Mouse (Mus musculus) liver, adult 2 months (tissue): ENCODE measurements around the gene BC028528. TPM values are rescaled to one million over a fixed set of nuclear protein-coding genes. Genes with fewer than 3 reads are reported as not detected.
"Not testable (repeated sequence)": the region's sequence is repeated elsewhere in the genome, so short reads cannot be mapped to it uniquely, and the experiment has no call there.

Experiments used
- DNase-seq: peaks from one replicate; pipeline ENCODE4 v3.0.0-alpha.2; 2011; ENCODE audit warnings: low read depth, low spot score; ENCODE audit errors: extremely low read depth
- H3K27ac ChIP-seq: fragments of 200-500 bp; replicated peaks from 2 replicates; pipeline ENCODE4 v1.5.1; 2012; ENCODE audit warnings: low read depth, mild to moderate bottlenecking, control low read depth, inconsistent platforms, low read length; ENCODE audit not compliant: insufficient read depth
- H3K27me3 ChIP-seq: fragments of 200-500 bp; 2 replicates; pipeline ENCODE4 v1.6.1; 2012; ENCODE audit warnings: mild to moderate bottlenecking, moderate library complexity, low read length, inconsistent platforms; ENCODE audit not compliant: control insufficient read depth, insufficient read depth
- H3K36me3 ChIP-seq: fragments of 200-500 bp; 2 replicates; pipeline ENCODE4 v1.6.1; 2012; ENCODE audit warnings: low read length, inconsistent platforms; ENCODE audit not compliant: control insufficient read depth, insufficient read depth
- H3K4me1 ChIP-seq: fragments of 200-500 bp; 2 replicates; pipeline ENCODE4 v1.6.1; 2011; ENCODE audit warnings: low read length; ENCODE audit not compliant: control insufficient read depth, insufficient read depth
- H3K4me3 ChIP-seq: fragments of 200-500 bp; 2 replicates; pipeline ENCODE4 v1.5.1; 2011; ENCODE audit warnings: low read depth, mild to moderate bottlenecking, control low read depth, low read length, moderate library complexity; ENCODE audit not compliant: insufficient read depth
- H3K79me2 ChIP-seq: fragments of 200-500 bp; 2 replicates; pipeline ENCODE4 v1.6.1; 2012; ENCODE audit warnings: inconsistent platforms, mild to moderate bottlenecking, low read length, moderate library complexity; ENCODE audit not compliant: control insufficient read depth, insufficient read depth
- H3K9ac ChIP-seq: fragments of 200-500 bp; 2 replicates; pipeline ENCODE4 v1.6.1; 2012; ENCODE audit warnings: low read depth, mild to moderate bottlenecking, control low read depth, inconsistent platforms, low read length
- CTCF ChIP-seq: fragments of 200-500 bp; IDR thresholded peaks from 2 replicates; pipeline ENCODE4 v1.5.1; 2011; ENCODE audit warnings: low read depth, low read length, control low read depth
- POLR2A ChIP-seq: fragments of 200-500 bp; IDR thresholded peaks from 2 replicates; pipeline ENCODE4 v1.6.1; 2011; ENCODE audit warnings: low read length, control low read depth; ENCODE audit not compliant: insufficient read depth; ENCODE audit errors: extremely low read depth
- WGBS: fragments of 180-500 bp; shearing (Covaris S2); methylation state at CpG from one replicate; pipeline ENCODE4 v1.1.7; 2018; 5-methylcytosine and 5-hydroxymethylcytosine counted together
- polyA plus RNA-seq: library from polyadenylated mRNA; depleted of rRNA; stranded (reverse); fragments of >200 nt; gene quantifications from 2 replicates; pipeline ENCODE4 v1.2.3, GENCODE M21; 2012
- total RNA-seq: library from RNA; depleted of rRNA; stranded (reverse); fragments of >200 nt; gene quantifications from 2 replicates; pipeline ENCODE4 v1.2.3, GENCODE M21; 2014

BC028528 gene
- total and polyA plus RNA-seq, 2 experiments: 0.98 to 5.3 TPM

DNA sequence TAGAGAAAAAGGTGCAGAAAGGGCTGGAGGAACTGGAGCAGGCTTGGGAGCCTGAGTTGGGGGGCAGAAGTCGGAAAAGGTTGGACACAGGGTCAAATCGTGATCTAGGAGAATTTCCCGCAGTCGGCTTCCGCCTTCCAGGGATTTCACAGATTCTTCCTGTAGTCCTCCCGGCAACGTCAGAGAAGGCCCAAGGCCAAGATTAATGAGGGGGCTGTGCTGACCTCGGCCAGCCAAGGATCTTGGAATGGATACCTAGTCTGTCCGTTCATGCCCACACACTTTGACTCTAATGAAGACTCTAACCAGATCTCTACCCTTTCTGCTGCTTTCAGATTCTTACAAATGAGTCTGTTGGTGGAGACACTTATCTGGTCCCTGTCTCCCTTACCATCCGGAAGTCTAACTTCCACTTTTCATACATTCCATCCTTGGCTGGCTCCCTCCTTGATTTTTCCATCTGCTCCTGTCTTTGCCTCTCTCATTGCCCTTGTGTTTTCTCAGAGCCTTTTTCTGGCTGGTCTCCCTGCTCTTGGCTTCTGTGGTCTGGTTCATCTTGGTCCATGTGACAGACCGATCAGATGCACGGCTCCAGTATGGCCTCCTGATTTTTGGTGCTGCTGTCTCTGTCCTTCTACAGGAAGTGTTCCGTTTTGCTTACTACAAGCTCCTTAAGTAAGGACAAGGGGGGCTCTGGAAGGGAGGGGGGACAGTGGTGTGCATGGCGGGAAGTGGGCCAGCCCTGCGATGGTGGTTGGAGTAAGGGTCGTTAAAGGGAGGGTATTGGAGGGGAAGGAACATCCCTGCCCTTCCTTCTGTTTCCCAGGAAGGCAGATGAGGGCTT, 2.7 kb upstream of the BC028528 start:
- Histone ChIP-seq H3K4me1 (peaks cover 8% of the 10 kb centered on the region), H3K9ac (peak overlapping the region; percentile 92), H3K27ac (peak overlapping the region; percentile 98), H3K79me2 (no peaks in the 10 kb centered on the region), H3K4me3 (peak overlapping the region; percentile 84), H3K36me3 (no peaks in the 10 kb centered on the region; the same call in 1 of the 2 replicates), H3K27me3 (no peaks in the 10 kb centered on the region)
- WGBS: 5% methylated on average over 16 of the region's 16 CpGs
- TF ChIP-seq CTCF (no peak), POLR2A (no peak)
- peak; percentile 51 for DNase-seq

- Histone ChIP-seq H3K4me3 (peak within 1 kb of the TSS; percentile 84), H3K9ac (peak within 1 kb of the TSS; percentile 92), H3K27ac (peak within 1 kb of the TSS; percentile 98)
- whole genome bisulfite sequencing: under 1% methylated on average over 32 of the region's 43 CpGs
- DNase-seq: peak; percentile 96
- not testable (repeated sequence) for H3K79me2 ChIP-seq, H3K4me1 ChIP-seq, H3K27me3 ChIP-seq, H3K36me3 ChIP-seq
Measured at GRCm38 (mm10) chr3:95893606-95894316, 2.0 kb upstream of the BC028528 start, which contains the start of gene Aph1a. Aph1a (plus strand) TSS chr3:95893969.

- 36% methylated on average over 7 of the region's 7 CpGs for whole genome bisulfite sequencing
- no peaks in the 10 kb centered on the region for H3K27me3 ChIP-seq
- no peak for TF ChIP-seq POLR2A
- no peak for TF ChIP-seq CTCF
- no peak for DNase-seq
- H3K79me2 ChIP-seq: no peaks in the 10 kb centered on the region
- H3K4me3 ChIP-seq: peak overlapping the region; percentile 13; the same call in 1 of the 2 replicates
- peaks cover 8% of the 10 kb centered on the region for H3K4me1 ChIP-seq
- peak overlapping the region; percentile 4; the same call in 1 of the 2 replicates for H3K27ac ChIP-seq
- no peak overlapping the region for H3K9ac ChIP-seq
- H3K36me3 ChIP-seq: no peaks in the 10 kb centered on the region; the same call in 1 of the 2 replicates
Measured at GRCm38 (mm10) chr3:95893126-95893525, 1.3 kb upstream of the BC028528 start.

GRCm38 (mm10) chr3:95892066-95893052, 554 bp upstream of the BC028528 start:
- H3K4me3 ChIP-seq: no peak overlapping the region
- H3K36me3 ChIP-seq: no peaks in the 10 kb centered on the region; the same call in 1 of the 2 replicates
- no peak for DNase-seq
- 66% methylated on average over 11 of the region's 11 CpGs for WGBS
- TF ChIP-seq POLR2A (no peak), CTCF (no peak)
- no peaks in the 10 kb centered on the region for H3K27me3 ChIP-seq
- H3K9ac ChIP-seq: no peak overlapping the region
- H3K79me2 ChIP-seq: no peaks in the 10 kb centered on the region
- H3K4me1 ChIP-seq: peaks cover 11% of the 10 kb centered on the region
- H3K27ac ChIP-seq: no peak overlapping the region

DNA sequence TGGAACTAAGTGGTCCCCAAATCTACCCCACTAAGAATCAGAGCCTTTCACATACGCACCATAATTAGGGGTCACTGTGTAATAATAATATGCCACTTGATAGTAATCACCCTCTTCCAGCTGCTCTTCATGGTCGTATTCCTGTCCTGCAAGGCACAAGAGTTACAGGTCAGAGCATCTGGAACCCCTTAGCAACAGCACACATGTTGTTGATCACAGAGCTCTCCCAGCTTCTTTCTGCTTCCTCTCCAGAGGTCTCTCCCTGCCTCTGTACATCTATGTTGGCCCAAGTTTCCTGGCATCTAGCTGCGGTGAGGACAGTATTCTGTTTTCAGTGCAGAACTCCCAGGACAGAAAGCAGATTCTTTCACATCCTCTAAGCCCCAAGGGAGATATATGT, 2.1 kb downstream of the BC028528 start:
- no peak overlapping the region for H3K9ac ChIP-seq
- H3K27me3 ChIP-seq: no peaks in the 10 kb centered on the region
- WGBS: 82% methylated on average over 3 of the region's 3 CpGs
- H3K27ac ChIP-seq: no peak overlapping the region
- no peak overlapping the region for H3K4me3 ChIP-seq
- peaks cover 12% of the 10 kb centered on the region for H3K4me1 ChIP-seq
- H3K79me2 ChIP-seq: no peaks in the 10 kb centered on the region
- H3K36me3 ChIP-seq: no peaks in the 10 kb centered on the region
- no peak for DNase-seq
- no peak for TF ChIP-seq CTCF
- no peak for TF ChIP-seq POLR2A
